Mouse (Mus musculus) left cerebral cortex, postnatal 14 days (tissue): ENCODE measurements at regions not wholly inside any gene's neighbourhood (a gene's known extent, or its start where the extent isn't known, plus 50 kb on each side); places are given as distances from the start of the nearest gene placed in this dataset.
A peak's percentile ranks its signal among the peaks of the same experiment; 100 is the strongest.

Experiments used
- DNase-seq, 2 experiments: peaks; one replicate each; pipeline ENCODE4 v3.0.0; 2021 to 2022; ENCODE audit warnings: low spot score in 2 of 2, mixed read lengths in 1 of 2
- intact Hi-C: fragments of 180-260 bp; cut with DNase I; formaldehyde crosslinking; loops from one replicate; pipeline ENCODE4 v1.15.1; 2025
- microRNA-seq, 2 experiments: library from miRNA; unstranded; fragments of <30 nt; microRNA quantifications; one replicate each; pipeline ENCODE4 v1.2.0; 2022

- DNase-seq: no peak
- intact Hi-C loops: no loop called here
These were observed 1130.8 kb upstream of the A1bg start for GRCm38 (mm10) chr15:62053420-62054239.

GRCm38 (mm10) chr15:62049416-62049815, 1126.6 kb upstream of the A1bg start:
- intact Hi-C loops: no loop called here

GRCm38 (mm10) chr15:62048981-62049380, 1126.2 kb upstream of the A1bg start:
- intact Hi-C loops: no loop called here
- no peak for DNase-seq

More at GRCm38 (mm10) chr15:62049416-62049815, 1126.6 kb upstream of the A1bg start:
- no peak for DNase-seq

GRCm38 (mm10) chr15:62046276-62046675, 1123.5 kb upstream of the A1bg start:
- no peak for DNase-seq
- intact Hi-C loops: no loop called here

- intact Hi-C loops: no loop called here
- no peak for DNase-seq
These were observed 1122.0 kb upstream of the A1bg start for GRCm38 (mm10) chr15:62044654-62045335.

- DNase-seq: peak in 1 of 2 experiments; percentile 19
- intact Hi-C loops: no loop called here
These were observed 1121.0 kb upstream of the A1bg start for GRCm38 (mm10) chr15:62043617-62044392.

GRCm38 (mm10) chr15:62042924-62043504, 1120.2 kb upstream of the A1bg start:
- no peak for DNase-seq
- intact Hi-C loops: no loop called here

Small RNAs in the stretch of these regions (microRNA-seq; reads per million reads assigned to microRNA genes)
- 0 reads per million in 2 experiments for gene Gm24810
